Mouse (Mus musculus): Measurements from ENCODE around the gene Gstm7. TPM values are rescaled to one million over a fixed set of nuclear protein-coding genes. Genes with fewer than 3 reads are reported as not detected.

Gene Gstm7
- polyA plus RNA-seq, 2 experiments from 2014 or later = 1.4 to 2.1 TPM

Other genes with a start within 250 kb of the Gstm7 start
- 10 to 100 TPM; 12.1 to 22.1 TPM for gene Ahcyl1, start 235.3 kb downstream of the Gstm7 start, polyA plus RNA-seq (2017; shearing (Covaris generic))
- 10 to 100 TPM; 11.9 to 19.7 TPM for gene Csf1, start 171.3 kb downstream of the Gstm7 start, polyA plus RNA-seq (2017; shearing (Covaris generic))
- gene Eps8l3, start 54.6 kb downstream of the Gstm7 start, polyA plus RNA-seq (2017; shearing (Covaris generic)) = not detected
- gene Gstm5, start 36.0 kb downstream of the Gstm7 start, polyA plus RNA-seq (2017; shearing (Covaris generic)) = 1 to 10 TPM in 1 of 2 experiments, not detected in 1; 1.4 TPM
- not detected for gene Gstm6, start 11.9 kb upstream of the Gstm7 start, polyA plus RNA-seq (2017; shearing (Covaris generic))
- gene Gstm3, start 37.5 kb upstream of the Gstm7 start, polyA plus RNA-seq (2017; shearing (Covaris generic)) = not detected
- not detected for gene Gstm2, start 54.6 kb upstream of the Gstm7 start, polyA plus RNA-seq (2017; shearing (Covaris generic))
- gene Gstm1, start 86.2 kb upstream of the Gstm7 start, polyA plus RNA-seq (2017; shearing (Covaris generic)) = 1 to 10 TPM; 2.8 to 3.4 TPM
- gene Gstm4, start 113.1 kb upstream of the Gstm7 start, polyA plus RNA-seq (2017; shearing (Covaris generic)) = 1 to 10 TPM; 4.4 to 5.7 TPM
- 10 to 100 TPM; 22.4 to 48.3 TPM for gene Ampd2, start 154.8 kb upstream of the Gstm7 start, polyA plus RNA-seq (2017; shearing (Covaris generic))
- not detected for gene Gnat2, start 161.0 kb upstream of the Gstm7 start, polyA plus RNA-seq (2017; shearing (Covaris generic))
- 10 to 100 TPM; 95.0 to 98.5 TPM for gene Gnai3, start 214.3 kb upstream of the Gstm7 start, polyA plus RNA-seq (2017; shearing (Covaris generic))
- under 1 TPM in 1 of 2 experiments, not detected in 1; 0.15 TPM for gene Gpr61, start 223.1 kb upstream of the Gstm7 start, polyA plus RNA-seq (2017; shearing (Covaris generic))